Mouse (Mus musculus): Measurements from ENCODE around the gene Rspo4.

The Rspo4 gene

GRCm38 (mm10) chr2:151842648-151843226, at the start of gene Rspo4:
Rspo4 (plus strand) TSS chr2:151842927.
- in situ Hi-C loops (cut with MboI, MseI): no loop called here

DNA sequence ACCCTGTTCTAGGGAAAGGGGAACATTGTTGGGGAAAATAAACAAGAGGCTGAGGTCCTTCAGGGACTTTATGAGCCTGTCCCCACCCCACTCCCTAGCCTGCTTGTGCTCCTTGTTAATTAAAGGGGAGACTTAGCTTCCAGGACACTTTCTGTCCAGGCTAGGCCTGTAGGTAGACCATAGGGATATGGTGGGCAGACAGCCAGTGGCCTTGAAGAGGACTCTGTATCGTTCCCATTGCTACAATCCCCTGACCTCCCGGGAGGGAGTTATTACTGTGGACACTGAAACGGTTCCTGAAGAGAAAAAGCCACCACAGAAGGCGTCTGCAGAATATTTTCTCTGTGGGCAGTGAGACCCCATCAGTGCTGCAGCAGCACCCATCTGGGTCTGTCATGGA, 27.1 kb upstream of the Rspo4 start:
- in situ Hi-C loops (cut with MboI, MseI): no loop called here

DNA sequence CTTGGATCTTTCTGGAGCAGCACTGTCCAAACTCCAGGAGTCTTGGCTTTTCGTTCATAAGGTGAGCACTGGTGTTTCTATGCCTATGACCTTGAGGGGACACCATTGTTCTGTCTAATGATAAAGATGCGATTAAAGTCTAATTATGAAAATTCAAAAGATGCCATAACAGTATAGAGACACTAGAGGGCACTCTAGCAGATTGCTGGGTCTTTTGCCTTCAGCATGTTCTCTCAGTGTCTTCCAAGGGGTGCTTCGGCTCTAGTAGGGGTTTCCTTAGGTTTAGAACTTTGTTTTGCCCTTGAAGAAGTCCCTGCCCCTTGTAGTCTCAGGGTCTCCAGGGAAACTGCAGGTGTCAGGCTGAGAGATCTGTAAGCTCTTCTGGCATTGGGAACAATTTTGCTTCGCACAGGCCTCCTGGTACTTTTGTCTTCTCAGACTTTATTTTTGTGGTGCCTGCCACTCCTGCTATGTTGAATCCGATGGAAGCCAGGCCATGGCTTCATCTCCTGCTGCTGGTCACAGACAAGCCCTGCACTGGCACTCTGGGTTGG, 19.6 kb downstream of the Rspo4 start:
- in situ Hi-C loops (cut with MboI, MseI): no loop called here

- in situ Hi-C loops (cut with MboI, MseI): no loop called here
Observed at GRCm38 (mm10) chr2:151864941-151865340, 22.2 kb downstream of the Rspo4 start.

DNA sequence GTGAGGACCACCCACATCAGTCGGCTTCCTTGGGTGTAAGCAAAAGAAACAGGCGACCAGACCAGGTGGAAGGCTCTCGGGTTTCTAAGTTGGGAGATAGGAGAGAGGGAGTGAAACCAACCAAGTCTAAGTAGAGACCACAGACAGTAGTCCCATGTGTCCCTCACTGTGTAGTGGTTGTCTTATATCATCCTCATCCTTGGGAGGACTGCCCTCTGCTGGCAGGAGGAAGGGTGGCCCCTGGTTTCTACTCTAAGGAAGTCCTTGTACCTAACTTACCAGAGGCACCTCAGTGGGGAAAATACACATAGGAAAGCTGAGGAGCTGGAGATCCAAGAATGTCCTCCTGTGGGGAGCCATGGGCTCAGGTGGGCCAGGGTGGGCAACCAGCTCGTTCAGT, 23.8 kb downstream of the Rspo4 start:
- in situ Hi-C loops (cut with MboI, MseI): no loop called here

DNA sequence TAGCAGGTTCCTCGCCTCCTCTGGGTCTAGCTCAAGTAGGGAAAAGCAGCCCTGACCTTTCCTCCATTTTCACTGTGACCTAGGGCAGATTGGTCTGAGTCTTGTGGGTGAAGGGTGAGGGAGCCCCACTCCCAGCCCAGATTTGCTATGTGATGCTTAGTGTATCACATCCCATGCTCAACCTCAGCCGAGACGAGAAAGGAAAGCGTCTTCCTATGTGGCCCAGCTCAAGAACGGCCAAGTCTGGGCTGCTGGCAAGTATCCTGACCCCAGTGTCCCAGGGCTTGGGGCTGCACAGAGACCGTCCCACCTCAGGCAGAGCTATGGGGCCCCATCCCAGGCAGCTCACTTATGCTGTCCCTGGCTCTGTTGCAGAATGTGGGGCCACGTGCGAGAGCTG, 25.5 kb downstream of the Rspo4 start:
- in situ Hi-C loops (cut with MboI, MseI): no loop called here

DNA sequence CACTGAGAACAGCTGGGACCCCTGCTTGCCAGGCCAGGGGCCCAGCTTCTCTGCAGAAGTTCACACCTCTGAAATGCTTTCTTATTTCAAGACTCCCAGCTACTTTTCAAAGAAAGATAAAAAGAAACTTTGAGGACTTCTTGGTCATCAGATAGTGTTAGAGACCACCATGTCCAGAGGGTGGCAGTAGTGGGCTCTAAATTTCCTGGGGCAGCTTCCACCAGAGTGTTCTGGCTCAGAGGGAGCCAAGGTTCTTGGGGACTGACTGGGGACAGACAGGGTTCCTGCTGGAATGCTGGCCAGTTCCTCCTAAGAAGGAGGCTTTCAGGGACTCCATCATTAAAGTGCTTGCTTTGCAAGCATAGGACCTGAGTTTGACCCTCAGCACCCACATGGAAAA, 31.8 kb downstream of the Rspo4 start:
- in situ Hi-C loops (cut with MboI, MseI): loop anchor here (5.0 kb wide), 1 partner anchor 133 kb away; no protein-coding TSS in a partner anchor

DNA sequence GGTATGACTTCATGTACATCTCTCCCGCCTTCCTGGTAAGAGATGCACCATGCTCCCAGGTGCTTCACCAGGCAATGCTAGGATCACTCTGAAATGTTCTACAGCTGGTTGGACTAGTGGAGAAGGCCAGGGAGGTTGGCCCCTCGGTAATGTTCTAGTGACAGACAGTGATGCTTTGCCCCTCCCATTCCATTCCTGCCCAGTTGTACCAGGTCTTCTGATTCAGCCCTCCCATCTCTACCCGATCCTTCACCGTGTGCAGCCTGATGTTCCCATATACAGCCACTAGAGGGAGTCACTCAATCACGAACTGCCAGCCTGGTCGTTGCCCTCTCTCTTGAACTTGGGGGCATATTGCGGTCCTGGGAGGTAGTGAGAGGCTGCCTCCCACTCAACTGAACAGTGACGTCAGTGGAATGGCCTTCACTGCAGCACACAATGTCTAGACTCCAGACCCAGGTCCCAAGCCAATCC, 33.3 kb downstream of the Rspo4 start:
- in situ Hi-C loops (cut with MboI, MseI): no loop called here

DNA sequence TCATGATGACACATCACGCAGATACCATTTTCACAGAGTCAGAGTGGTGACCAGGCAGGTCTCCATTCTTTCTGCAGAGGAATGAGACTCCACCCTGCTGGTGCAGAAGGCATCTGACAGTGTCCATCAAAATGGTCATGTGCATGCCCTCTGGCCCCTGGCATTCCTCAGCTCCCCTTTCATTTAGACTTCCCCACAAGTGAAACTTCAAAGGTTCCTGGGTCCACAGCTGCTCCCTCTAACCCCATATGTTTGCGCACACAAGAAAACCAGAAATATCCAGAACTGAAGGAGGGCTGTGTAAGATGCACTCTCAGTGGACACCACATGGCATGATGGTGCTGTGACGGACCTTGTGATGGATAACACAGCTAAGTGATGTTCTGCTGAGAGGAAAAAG, 35.9 kb downstream of the Rspo4 start:
- in situ Hi-C loops (cut with MboI, MseI): no loop called here

DNA sequence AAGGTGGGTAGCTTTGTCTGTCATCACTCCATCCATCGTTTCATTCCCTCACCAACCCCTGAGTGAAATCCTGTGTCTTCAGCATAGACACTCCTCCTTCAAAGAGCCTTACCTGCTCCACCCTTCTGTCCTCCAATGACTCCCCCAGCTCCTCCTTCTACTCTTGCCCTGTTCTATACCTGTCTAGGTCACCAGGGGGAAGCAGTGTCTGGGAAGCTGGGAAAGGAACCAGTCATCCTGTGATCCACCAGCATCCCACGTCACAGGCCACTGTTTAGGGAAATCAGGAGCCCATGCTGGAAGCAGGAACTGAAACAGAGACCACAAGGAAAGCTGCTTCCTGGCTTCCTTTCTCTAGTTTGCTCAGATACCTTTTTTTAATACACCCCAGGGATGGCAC, 37.0 kb downstream of the Rspo4 start:
- in situ Hi-C loops (cut with MboI, MseI): no loop called here

DNA sequence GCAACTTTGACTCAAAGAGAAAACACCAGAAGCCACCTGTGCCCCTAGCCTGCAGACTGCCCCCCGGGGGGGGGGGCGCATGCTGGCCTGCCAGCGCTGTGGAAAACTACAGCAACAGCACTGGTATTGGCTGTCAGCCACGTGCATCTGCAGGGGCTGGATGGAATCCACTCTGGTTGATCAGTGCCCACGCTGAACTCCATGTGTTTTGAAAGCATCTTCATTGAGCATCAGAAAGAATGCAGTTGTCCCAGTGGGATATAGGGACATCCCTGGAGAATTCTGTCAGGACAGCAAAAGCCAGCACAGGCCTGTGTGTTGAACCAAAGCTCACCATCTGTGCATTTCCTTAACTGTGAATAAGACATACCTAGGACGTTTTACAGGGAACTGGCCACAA, 48.3 kb downstream of the Rspo4 start:
- in situ Hi-C loops (cut with MboI, MseI): no loop called here

DNA sequence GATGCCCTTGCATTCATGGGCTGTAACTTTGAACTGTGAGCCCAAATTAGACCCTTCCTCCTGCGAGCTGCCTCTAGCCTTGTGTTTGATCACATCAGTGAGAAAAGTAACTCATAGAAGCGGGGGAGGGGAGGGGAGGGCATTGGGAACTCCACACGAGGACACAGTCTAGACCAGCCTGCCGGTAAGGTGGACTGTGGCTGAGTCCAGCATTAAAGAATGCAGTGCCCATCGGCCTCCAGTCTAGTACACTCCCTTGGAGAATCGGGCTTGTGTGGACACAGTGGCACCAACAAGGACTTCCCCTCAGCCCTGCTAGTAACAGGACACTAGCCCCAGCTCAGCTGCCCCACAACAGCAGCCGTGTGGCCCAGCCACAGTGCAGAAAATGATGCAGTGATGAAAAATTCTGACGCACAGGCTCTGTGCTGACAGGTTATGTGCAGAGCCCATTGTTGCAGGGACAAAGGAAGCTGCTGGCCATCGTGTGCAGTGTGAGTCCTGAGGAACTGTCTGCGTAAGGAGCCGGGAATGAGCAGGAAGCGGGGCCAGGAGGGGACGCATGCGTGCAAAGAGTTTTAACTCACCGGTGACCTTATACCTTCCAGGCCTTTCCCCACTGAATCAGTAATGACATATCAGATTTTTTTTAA, 50.5 kb downstream of the Rspo4 start:
- in situ Hi-C loops (cut with MboI, MseI): no loop called here

DNA sequence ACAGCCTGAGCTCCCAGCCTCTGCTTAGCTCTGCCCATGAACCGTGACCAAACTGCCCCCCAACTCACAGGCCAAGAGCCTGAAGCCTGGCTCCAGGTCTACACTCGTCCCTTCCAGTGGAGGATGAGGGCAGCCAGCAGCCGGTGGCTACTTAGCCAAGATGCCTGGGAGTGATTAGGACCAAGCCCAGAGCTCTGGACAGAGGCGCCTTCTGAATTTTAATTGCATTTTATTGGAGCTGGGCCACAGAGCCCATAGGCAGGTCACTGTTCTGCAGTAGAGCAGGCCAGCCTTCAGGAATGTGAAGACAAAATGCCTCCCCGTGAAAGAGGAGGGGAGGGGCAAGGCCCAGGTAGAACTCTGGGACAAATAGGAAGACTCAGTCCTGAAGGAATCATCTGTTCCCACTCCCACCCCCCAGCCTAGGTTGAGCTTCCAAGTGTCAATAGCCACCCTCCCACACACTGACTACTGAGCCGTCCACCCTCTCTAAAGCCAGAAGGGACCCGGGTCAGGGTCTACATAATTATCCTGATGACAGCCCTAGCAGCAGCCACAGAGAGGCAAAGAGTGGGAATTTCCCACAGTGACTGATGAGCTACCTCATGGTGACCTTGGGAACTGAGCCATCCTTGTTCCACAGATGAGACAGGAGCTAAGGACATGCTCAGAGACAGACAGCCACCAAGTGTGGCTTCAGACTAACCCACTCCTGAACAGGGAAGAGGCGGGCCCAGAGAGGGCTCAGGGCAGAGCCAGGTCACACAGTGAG, 51.7 kb downstream of the Rspo4 start:
- in situ Hi-C loops (cut with MboI, MseI): no loop called here

GRCm38 (mm10) chr2:151895911-151896310, 53.2 kb downstream of the Rspo4 start:
- in situ Hi-C loops (cut with MboI, MseI): no loop called here

- in situ Hi-C loops (cut with MboI, MseI): no loop called here
Observed at GRCm38 (mm10) chr2:151898106-151898505, 55.4 kb downstream of the Rspo4 start.

GRCm38 (mm10) chr2:151900845-151901244, 58.1 kb downstream of the Rspo4 start:
- in situ Hi-C loops (cut with MboI, MseI): no loop called here

DNA sequence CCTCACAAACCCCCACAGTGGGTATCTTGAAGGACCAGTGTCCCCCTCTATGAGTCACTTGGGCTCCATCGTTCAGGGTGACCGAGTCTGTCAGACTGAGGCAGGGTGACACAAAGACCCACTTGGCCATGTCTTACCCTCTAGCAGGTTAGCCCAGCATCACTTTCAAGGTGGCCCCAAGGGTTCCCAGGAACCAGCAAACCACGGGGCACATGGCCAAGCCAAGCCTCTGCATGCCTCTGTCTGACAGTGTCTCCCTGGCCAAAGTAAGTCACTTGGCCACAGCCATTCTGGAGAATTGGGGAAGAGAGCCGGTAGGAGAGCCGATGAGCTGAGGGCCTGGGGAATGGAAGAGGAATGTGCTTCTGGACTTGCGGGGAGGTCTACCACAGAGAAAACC, 60.5 kb downstream of the Rspo4 start:
- in situ Hi-C loops (cut with MboI, MseI): no loop called here

GRCm38 (mm10) chr2:151903933-151904332, 61.2 kb downstream of the Rspo4 start:
- in situ Hi-C loops (cut with MboI, MseI): no loop called here

GRCm38 (mm10) chr2:151904636-151905035, 61.9 kb downstream of the Rspo4 start:
- in situ Hi-C loops (cut with MboI, MseI): no loop called here

- in situ Hi-C loops (cut with MboI, MseI): no loop called here
Observed at GRCm38 (mm10) chr2:151907020-151907419, 64.3 kb downstream of the Rspo4 start.

DNA sequence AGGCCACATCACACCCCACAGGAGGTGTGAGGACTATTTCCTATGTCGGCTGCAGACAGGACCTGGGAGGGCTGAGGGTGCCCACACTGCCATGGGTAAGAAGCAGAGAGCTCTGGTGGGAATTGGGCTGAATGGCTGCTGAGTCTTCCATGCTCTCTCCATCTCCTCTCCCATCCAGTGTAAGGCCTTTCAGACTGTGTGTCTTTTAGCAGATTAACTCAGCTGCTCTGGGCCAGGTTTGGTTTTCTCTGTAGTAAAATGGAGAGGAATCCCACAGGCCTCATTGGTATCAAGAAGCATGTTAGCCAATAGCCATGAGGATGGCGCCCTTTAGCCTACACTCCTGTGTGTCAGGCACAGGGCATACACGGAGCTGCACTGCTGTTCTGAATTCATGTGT, 66.7 kb downstream of the Rspo4 start:
- in situ Hi-C loops (cut with MboI, MseI): no loop called here

- in situ Hi-C loops (cut with MboI, MseI): no loop called here
Observed at GRCm38 (mm10) chr2:151910498-151910897, 67.8 kb downstream of the Rspo4 start.

All from regulatory T cell (primary cell).